Mouse (Mus musculus): ENCODE measurements at regions not wholly inside any gene's neighbourhood (a gene's known extent, or its start where the extent isn't known, plus 50 kb on each side); places are given as distances from the start of the nearest gene placed in this dataset.

- DNase-seq (ENCODE audit: low read depth, low spot score), result peak; percentile 92
Observed at GRCm38 (mm10) chr14:40308316-40308715, 584.8 kb downstream of the Sh2d4b start.

GRCm38 (mm10) chr14:40279194-40279593, 613.9 kb downstream of the Sh2d4b start:
- peak; percentile 20 for DNase-seq (ENCODE audit: low read depth, low spot score)

- peak; percentile 60 for DNase-seq (ENCODE audit: low read depth, low spot score)
Observed at GRCm38 (mm10) chr14:40275331-40275730, 617.7 kb downstream of the Sh2d4b start.

GRCm38 (mm10) chr14:40261646-40262045, 631.4 kb downstream of the Sh2d4b start:
- DNase-seq (ENCODE audit: low read depth, low spot score), result no peak

- DNase-seq (ENCODE audit: low read depth, low spot score), result no peak
Observed at GRCm38 (mm10) chr14:40232084-40232483, 661.0 kb downstream of the Sh2d4b start.

- DNase-seq (ENCODE audit: low read depth, low spot score), result no peak
Observed at GRCm38 (mm10) chr14:40224331-40224730, 668.7 kb downstream of the Sh2d4b start.

All from brain, adult 2 months (tissue).